Mouse (Mus musculus): Measurements from ENCODE around the gene 1810043G02Rik. TPM values are rescaled to one million over a fixed set of nuclear protein-coding genes. Genes with fewer than 3 reads are reported as not detected.
"Not testable (repeated sequence)": the region's sequence is repeated elsewhere in the genome, so short reads cannot be mapped to it uniquely, and the experiment has no call there.

The 1810043G02Rik gene
- total RNA-seq, 2 experiments from 2014 or later, result 39.9 to 40.5 TPM

- peak in 1 of 2 experiments; percentile 75 for DNase-seq (ENCODE audit: low spot score in 2 of 2)
Observed at GRCm38 (mm10) chr10:78004479-78005100, 26.3 kb downstream of the 1810043G02Rik start.

GRCm38 (mm10) chr10:78005791-78006438 lies 27.6 kb downstream of the 1810043G02Rik start:
- DNase-seq (ENCODE audit: low spot score in 2 of 2), result no peak

GRCm38 (mm10) chr10:78007203-78007602 lies 28.9 kb downstream of the 1810043G02Rik start:
- DNase-seq (ENCODE audit: low spot score in 2 of 2), result no peak

GRCm38 (mm10) chr10:78008169-78008568 lies 29.8 kb downstream of the 1810043G02Rik start:
- no peak for DNase-seq (ENCODE audit: low spot score in 2 of 2)

- peak; percentile 90 to 96 for DNase-seq (ENCODE audit: low spot score in 2 of 2)
Observed at GRCm38 (mm10) chr10:78009184-78009944, 31.0 kb downstream of the 1810043G02Rik start.

- DNase-seq (ENCODE audit: low spot score in 2 of 2), result no peak
Observed at GRCm38 (mm10) chr10:78009945-78010293, 31.6 kb downstream of the 1810043G02Rik start, which contains the start of gene Pfkl. Gene Pfkl, minus strand, starts transcription at chr10:78010083.

- no peak for DNase-seq (ENCODE audit: low spot score in 2 of 2)
Observed at GRCm38 (mm10) chr10:78010335-78010734, 32.0 kb downstream of the 1810043G02Rik start.

- DNase-seq (ENCODE audit: low spot score in 2 of 2), result not testable (repeated sequence)
Observed at GRCm38 (mm10) chr10:78011116-78011515, 32.8 kb downstream of the 1810043G02Rik start.

- DNase-seq (ENCODE audit: low spot score in 2 of 2), result no peak
Observed at GRCm38 (mm10) chr10:78012661-78013495, 34.6 kb downstream of the 1810043G02Rik start.

GRCm38 (mm10) chr10:78015489-78015888 lies 37.2 kb downstream of the 1810043G02Rik start:
- no peak for DNase-seq (ENCODE audit: low spot score in 2 of 2)

GRCm38 (mm10) chr10:78016366-78016765 lies 38.0 kb downstream of the 1810043G02Rik start:
- no peak for DNase-seq (ENCODE audit: low spot score in 2 of 2)

GRCm38 (mm10) chr10:78018797-78019203 lies 40.5 kb downstream of the 1810043G02Rik start:
- DNase-seq (ENCODE audit: low spot score in 2 of 2), result peak in 1 of 2 experiments; percentile 83

- no peak for DNase-seq (ENCODE audit: low spot score in 2 of 2)
Observed at GRCm38 (mm10) chr10:78019291-78019690, 41.0 kb downstream of the 1810043G02Rik start.

GRCm38 (mm10) chr10:78019984-78020383 lies 41.7 kb downstream of the 1810043G02Rik start:
- DNase-seq (ENCODE audit: low spot score in 2 of 2), result not testable (repeated sequence)

- not testable (repeated sequence) for DNase-seq (ENCODE audit: low spot score in 2 of 2)
Observed at GRCm38 (mm10) chr10:78025453-78025852, 47.1 kb downstream of the 1810043G02Rik start.

- DNase-seq (ENCODE audit: low spot score in 2 of 2), result peak in 1 of 2 experiments; percentile 81
Observed at GRCm38 (mm10) chr10:78028129-78028528, 49.8 kb downstream of the 1810043G02Rik start.

- no peak for DNase-seq (ENCODE audit: low spot score in 2 of 2)
Observed at GRCm38 (mm10) chr10:78029080-78029479, 50.8 kb downstream of the 1810043G02Rik start.

- no peak for DNase-seq (ENCODE audit: low spot score in 2 of 2)
Observed at GRCm38 (mm10) chr10:78031987-78032386, 53.7 kb downstream of the 1810043G02Rik start.
